Mouse (Mus musculus) testis, adult 2 months (tissue): ENCODE measurements around the gene Tnik.

Experiments
- CTCF ChIP-seq: fragments of 200-500 bp; IDR thresholded peaks from 2 replicates; pipeline ENCODE4 v1.5.1; 2012; ENCODE audit warnings: low read depth, mild to moderate bottlenecking, inconsistent platforms, low read length, moderate library complexity; ENCODE audit not compliant: control insufficient read depth, insufficient read depth, insufficient replicate concordance
- POLR2A ChIP-seq: fragments of 200-500 bp; IDR thresholded peaks from 2 replicates; pipeline ENCODE4 v1.6.1; 2012; ENCODE audit warnings: low read depth, mild to moderate bottlenecking, inconsistent platforms, low read length, moderate library complexity; ENCODE audit not compliant: control insufficient read depth

- no peak for TF ChIP-seq CTCF
- TF ChIP-seq POLR2A = no peak
These were observed 286.4 kb downstream of the Tnik start for GRCm38 (mm10) chr3:28549391-28549790.
